Mouse (Mus musculus) embryo, embryonic 9.5 days (tissue): ENCODE data around the gene Togaram1.

Experiments used
- DNase-seq: peaks from one replicate; pipeline ENCODE4 v3.0.0-alpha.2; 2017; ENCODE audit errors: extremely low spot score

Togaram1 gene

DNA sequence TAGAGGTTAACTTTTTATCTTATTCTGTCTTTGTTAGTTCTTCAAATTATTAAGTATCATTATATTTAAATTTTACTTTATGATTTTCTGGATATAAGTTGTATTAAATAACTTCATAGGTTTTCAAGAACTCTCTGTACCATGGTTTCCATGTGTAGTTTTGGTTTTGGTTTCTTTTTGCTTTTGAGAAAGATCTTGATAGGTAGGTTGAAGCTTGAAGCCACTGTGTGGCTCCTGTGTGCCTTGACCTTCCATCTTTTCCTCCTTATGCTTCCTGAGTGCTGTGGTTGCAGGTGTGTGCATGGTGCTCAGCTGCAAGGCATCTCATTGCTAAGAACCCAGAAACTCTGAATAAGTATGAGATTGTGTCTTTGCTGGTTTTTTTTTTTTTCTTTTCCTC lies 83.2 kb downstream of the Togaram1 start:
- DNase-seq = no peak

DNA sequence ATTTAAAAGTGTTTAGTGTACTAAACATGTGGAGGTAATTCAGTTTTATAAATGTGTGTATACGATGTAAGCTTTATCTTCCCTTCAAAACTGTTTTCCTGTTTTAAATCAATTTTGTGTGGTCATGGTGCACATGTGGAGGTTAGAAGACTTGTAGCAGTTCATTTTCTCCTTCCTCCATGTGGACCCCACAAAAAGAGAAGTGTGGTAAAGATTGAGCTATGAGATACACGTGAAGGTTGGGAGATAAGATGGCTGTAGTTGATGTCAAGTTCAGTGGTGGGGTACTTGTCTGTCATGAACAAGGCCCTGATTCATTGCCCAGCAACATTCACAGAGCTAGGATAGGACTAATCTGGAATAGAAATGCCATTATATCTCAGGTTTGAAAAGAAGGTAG lies 92.6 kb downstream of the Togaram1 start:
- no peak for DNase-seq

DNA sequence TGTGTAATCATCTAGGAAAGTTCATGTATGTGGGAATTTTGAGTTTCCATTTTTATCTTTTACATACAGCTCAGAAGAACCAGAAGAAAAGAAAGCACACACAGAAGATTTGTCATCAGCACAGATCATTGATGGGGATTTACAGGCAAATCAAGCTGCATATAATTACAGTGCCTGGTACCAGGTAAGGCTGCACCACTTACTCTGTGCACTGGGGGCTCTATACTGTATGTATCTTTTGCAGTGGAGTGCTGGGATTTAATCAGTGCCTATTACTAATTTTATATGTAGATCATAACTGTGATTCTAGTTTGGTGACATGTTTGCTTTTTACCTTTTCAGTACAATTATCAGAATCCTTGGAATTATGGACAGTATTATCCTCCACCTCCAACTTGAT lies 95.5 kb downstream of the Togaram1 start:
- DNase-seq = no peak

DNA sequence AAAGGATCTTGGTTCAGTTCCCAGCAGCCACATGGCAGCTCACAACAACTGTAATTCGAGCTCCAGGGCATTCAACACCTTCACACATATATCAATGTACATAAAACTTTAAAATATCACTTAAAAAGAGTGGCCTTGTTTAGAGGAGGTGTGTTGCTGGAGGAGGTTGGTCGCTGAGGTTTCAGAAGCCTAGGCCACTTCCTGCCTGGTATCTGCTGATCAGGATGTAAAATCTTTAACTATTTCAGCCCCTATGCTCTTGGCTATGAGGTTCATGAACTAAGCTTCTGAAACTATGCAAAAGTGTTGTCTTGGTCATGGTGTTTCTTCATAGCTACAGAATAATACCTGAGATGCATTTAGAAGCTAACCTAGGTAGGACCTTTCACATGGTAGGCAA lies 99.6 kb downstream of the Togaram1 start:
- no peak for DNase-seq

DNA sequence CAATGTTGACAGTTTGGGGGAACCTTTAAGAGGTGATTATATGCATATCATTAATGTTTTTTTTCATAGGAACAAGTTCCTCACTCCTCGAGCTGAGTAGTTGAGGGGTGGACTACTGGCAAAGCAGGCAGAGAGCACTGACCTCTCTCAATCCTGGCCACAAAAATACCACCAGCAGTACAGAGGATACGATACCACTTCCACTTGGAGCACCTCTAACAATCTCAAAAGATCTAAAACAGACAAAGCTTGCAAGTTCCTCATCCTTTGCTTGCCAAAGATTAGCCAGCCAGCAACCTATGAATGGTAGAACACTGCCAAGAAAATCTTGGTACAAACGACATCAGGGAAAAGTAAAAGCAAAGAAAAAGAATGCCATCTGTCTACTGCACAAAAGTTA lies 100.6 kb downstream of the Togaram1 start:
- no peak for DNase-seq

DNA sequence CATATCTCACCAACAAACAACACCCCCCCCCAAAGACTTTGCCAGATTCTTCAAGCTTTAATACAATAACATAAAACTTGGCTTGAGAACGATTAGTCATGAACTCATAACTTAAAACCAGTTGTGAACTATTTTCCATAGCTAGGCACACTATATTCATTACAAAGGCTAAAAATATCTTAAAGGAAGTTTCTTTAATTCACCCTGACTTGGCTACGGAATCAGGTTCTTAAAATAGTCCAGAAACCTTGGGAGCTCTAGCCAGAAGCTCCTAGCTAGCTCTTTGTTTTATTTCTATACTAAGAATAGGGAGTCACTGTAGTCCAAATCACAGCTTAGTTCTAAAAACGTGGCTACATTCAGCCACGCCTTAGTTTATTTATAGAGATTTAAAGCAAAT lies 102.8 kb downstream of the Togaram1 start:
- DNase-seq = no peak
